Mouse (Mus musculus) limb, embryonic 12.5 days (tissue): Measurements from ENCODE around the gene Npepl1. TPM values are rescaled to one million over a fixed set of nuclear protein-coding genes. Genes with fewer than 3 reads are reported as not detected.

Experiments used
- ATAC-seq: fragments of 200-750 bp; cut with Nextera tagmentation; 2 replicates; pipeline ENCODE4 v1.8.0; 2017; ENCODE audit warnings: low read depth, moderate TSS enrichment; ENCODE audit not compliant: insufficient number of reproducible peaks, insufficient read depth, low FRiP score, low TSS enrichment
- H3K27ac ChIP-seq: fragments of 300-500 bp; sonication (generic); 2 replicates; pipeline ENCODE4 v1.5.1; 2016; ENCODE audit warnings: mild to moderate bottlenecking, moderate library complexity
- H3K27me3 ChIP-seq: fragments of 300-500 bp; sonication (generic); 2 replicates; pipeline ENCODE4 v1.6.1; 2016; ENCODE audit warnings: mild to moderate bottlenecking, moderate library complexity
- H3K36me3 ChIP-seq: fragments of 300-500 bp; sonication (generic); 2 replicates; pipeline ENCODE4 v1.6.1; 2016; ENCODE audit warnings: mild to moderate bottlenecking, moderate library complexity
- H3K4me1 ChIP-seq: fragments of 300-500 bp; sonication (generic); replicated peaks from 2 replicates; pipeline ENCODE4 v1.6.1; 2016
- H3K4me2 ChIP-seq: fragments of 300-500 bp; sonication (generic); 2 replicates; pipeline ENCODE4 v1.6.1; 2016; ENCODE audit warnings: mild to moderate bottlenecking, moderate library complexity
- H3K4me3 ChIP-seq: fragments of 300-500 bp; sonication (generic); replicated peaks from 2 replicates; pipeline ENCODE4 v1.5.1; 2016; ENCODE audit warnings: mild to moderate bottlenecking
- H3K9ac ChIP-seq: fragments of 300-500 bp; sonication (generic); replicated peaks from 2 replicates; pipeline ENCODE4 v1.6.1; 2016; ENCODE audit warnings: mild to moderate bottlenecking, moderate library complexity
- H3K9me3 ChIP-seq: fragments of 300-500 bp; sonication (generic); 2 replicates; pipeline ENCODE4 v1.6.1; 2016; ENCODE audit warnings: mild to moderate bottlenecking, moderate library complexity
- WGBS: fragments of 180-500 bp; shearing (Covaris S2); methylation state at CpG from one replicate; pipeline ENCODE4 v1.1.7; 2016; 5-methylcytosine and 5-hydroxymethylcytosine counted together
- polyA plus RNA-seq: library from polyadenylated mRNA; unstranded; fragments of >200 nt; fragmentation: Nextera tagmentation; extraction: Ambion mirVana; gene quantifications from 2 replicates; pipeline ENCODE4 v1.2.1, GENCODE M21; 2016

Gene Npepl1
- polyA plus RNA-seq, 1 experiment from 2014 or later: 52.6 TPM

GRCm38 (mm10) chr2:174126522-174127375 is 16.6 kb downstream of the Npepl1 start:
- peak overlapping the region; percentile 51 for H3K4me2 ChIP-seq
- H3K4me3 ChIP-seq: peak overlapping the region; percentile 12
- peaks cover 14% of the 10 kb centered on the region; the same call in 1 of the 2 replicates for H3K9me3 ChIP-seq
- H3K9ac ChIP-seq: no peak overlapping the region; the same call in 1 of the 2 replicates
- H3K27me3 ChIP-seq: no peaks in the 10 kb centered on the region
- WGBS: 11% methylated on average over 19 of the region's 21 CpGs
- peak; percentile 56; the same call in 1 of the 2 replicates for ATAC-seq
- no peak overlapping the region for H3K27ac ChIP-seq
- H3K36me3 ChIP-seq: peaks cover 35% of the 10 kb centered on the region
- peaks cover 14% of the 10 kb centered on the region for H3K4me1 ChIP-seq

- H3K4me2 ChIP-seq: peak overlapping the region; percentile 51
- H3K4me1 ChIP-seq: peaks cover 14% of the 10 kb centered on the region
- H3K27me3 ChIP-seq: no peaks in the 10 kb centered on the region
- no peak overlapping the region for H3K27ac ChIP-seq
- no peak overlapping the region; the same call in 1 of the 2 replicates for H3K9ac ChIP-seq
- ATAC-seq: 0 out of 2 replicates have a peak, but pooled peaks have one; percentile 14
- H3K4me3 ChIP-seq: no peak overlapping the region; the same call in 1 of the 2 replicates
- H3K36me3 ChIP-seq: peaks cover 29% of the 10 kb centered on the region
- WGBS: 24% methylated on average over 6 of the region's 6 CpGs
- peaks cover 14% of the 10 kb centered on the region; the same call in 1 of the 2 replicates for H3K9me3 ChIP-seq
Observed at GRCm38 (mm10) chr2:174127376-174127713, 17.2 kb downstream of the Npepl1 start.

- Histone ChIP-seq H3K4me3 (no peak overlapping the region), H3K27me3 (no peaks in the 10 kb centered on the region), H3K9me3 (peaks cover 14% of the 10 kb centered on the region; the same call in 1 of the 2 replicates), H3K4me1 (peaks cover 14% of the 10 kb centered on the region), H3K4me2 (no peak overlapping the region), H3K9ac (no peak overlapping the region), H3K27ac (no peak overlapping the region), H3K36me3 (peaks cover 13% of the 10 kb centered on the region)
- 85% methylated on average over 6 of the region's 6 CpGs for WGBS
- ATAC-seq: no peak
Observed at GRCm38 (mm10) chr2:174128926-174129325, 18.8 kb downstream of the Npepl1 start.

- Histone ChIP-seq H3K27me3 (no peaks in the 10 kb centered on the region), H3K9me3 (no peaks in the 10 kb centered on the region), H3K9ac (no peak overlapping the region), H3K4me3 (no peak overlapping the region), H3K27ac (no peak overlapping the region), H3K36me3 (no peaks in the 10 kb centered on the region), H3K4me2 (no peak overlapping the region), H3K4me1 (peaks cover 14% of the 10 kb centered on the region)
- ATAC-seq: no peak
- WGBS: 87% methylated on average over 8 of the region's 8 CpGs
Observed at GRCm38 (mm10) chr2:174130468-174131097, 20.4 kb downstream of the Npepl1 start.

- Histone ChIP-seq H3K4me3 (no peak overlapping the region), H3K4me2 (no peak overlapping the region), H3K4me1 (peaks cover 2% of the 10 kb centered on the region; the same call in 1 of the 2 replicates), H3K9me3 (no peaks in the 10 kb centered on the region), H3K27me3 (no peaks in the 10 kb centered on the region; the same call in 1 of the 2 replicates), H3K36me3 (no peaks in the 10 kb centered on the region), H3K9ac (no peak overlapping the region), H3K27ac (no peak overlapping the region)
- ATAC-seq: no peak
- 85% methylated on average over 8 of the region's 8 CpGs for WGBS
Observed at GRCm38 (mm10) chr2:174132413-174132969, 22.3 kb downstream of the Npepl1 start.

- no peak for ATAC-seq
- Histone ChIP-seq H3K27ac (no peak overlapping the region), H3K4me2 (no peak overlapping the region), H3K4me3 (no peak overlapping the region), H3K36me3 (no peaks in the 10 kb centered on the region), H3K9ac (no peak overlapping the region), H3K4me1 (no peaks in the 10 kb centered on the region), H3K9me3 (no peaks in the 10 kb centered on the region), H3K27me3 (no peaks in the 10 kb centered on the region)
- WGBS: 93% methylated on average over 10 of the region's 10 CpGs
Observed at GRCm38 (mm10) chr2:174159035-174159434, 48.9 kb downstream of the Npepl1 start.

GRCm38 (mm10) chr2:174160461-174160860 is 50.3 kb downstream of the Npepl1 start:
- WGBS: 89% methylated on average over 3 of the region's 3 CpGs
- Histone ChIP-seq H3K9me3 (no peaks in the 10 kb centered on the region), H3K27me3 (no peaks in the 10 kb centered on the region), H3K4me1 (no peaks in the 10 kb centered on the region), H3K9ac (no peak overlapping the region), H3K4me3 (no peak overlapping the region), H3K27ac (no peak overlapping the region), H3K36me3 (no peaks in the 10 kb centered on the region), H3K4me2 (no peak overlapping the region)
- no peak for ATAC-seq

Other genes with a start within 250 kb of the Npepl1 start
- 12.7 and 13.6 TPM in 2 replicates for gene Stx16, start 34.0 kb upstream of the Npepl1 start, polyA plus RNA-seq
- 1,822 and 1,905 TPM in 2 replicates for gene Gnas, start 174.0 kb downstream of the Npepl1 start, polyA plus RNA-seq
- 19.9 and 22.9 TPM in 2 replicates for gene Gm20721, start 236.4 kb downstream of the Npepl1 start, polyA plus RNA-seq